Mouse (Mus musculus) heart, postnatal 14 days (tissue): ENCODE measurements around the gene Slc16a9. TPM values are rescaled to one million over a fixed set of nuclear protein-coding genes. Genes with fewer than 3 reads are reported as not detected.

ENCODE experiments used
- total RNA-seq, 2 experiments: library from RNA; stranded (reverse); gene quantifications; 2 replicates each; pipeline ENCODE4 v1.2.3; 2021

The Slc16a9 gene
- total RNA-seq, 2 experiments from 2014 or later, result 3.0 to 3.5 TPM

Other genes starting within 250 kb of the Slc16a9 start
- gene Ccdc6, start 148.0 kb upstream of the Slc16a9 start, total RNA-seq, result 10 to 100 TPM; 31.0 to 31.4 TPM
- 1 to 10 TPM in 1 of 2 experiments, under 1 TPM in 1; 0.98 to 3.1 TPM for gene Mrln, start 40.4 kb upstream of the Slc16a9 start, total RNA-seq
- gene Fam13c, start 195.4 kb downstream of the Slc16a9 start, total RNA-seq, result 1 to 10 TPM; 6.0 to 7.7 TPM